ENCODE assay signal across 8 mouse cellular contexts in the genomic region with DNA sequence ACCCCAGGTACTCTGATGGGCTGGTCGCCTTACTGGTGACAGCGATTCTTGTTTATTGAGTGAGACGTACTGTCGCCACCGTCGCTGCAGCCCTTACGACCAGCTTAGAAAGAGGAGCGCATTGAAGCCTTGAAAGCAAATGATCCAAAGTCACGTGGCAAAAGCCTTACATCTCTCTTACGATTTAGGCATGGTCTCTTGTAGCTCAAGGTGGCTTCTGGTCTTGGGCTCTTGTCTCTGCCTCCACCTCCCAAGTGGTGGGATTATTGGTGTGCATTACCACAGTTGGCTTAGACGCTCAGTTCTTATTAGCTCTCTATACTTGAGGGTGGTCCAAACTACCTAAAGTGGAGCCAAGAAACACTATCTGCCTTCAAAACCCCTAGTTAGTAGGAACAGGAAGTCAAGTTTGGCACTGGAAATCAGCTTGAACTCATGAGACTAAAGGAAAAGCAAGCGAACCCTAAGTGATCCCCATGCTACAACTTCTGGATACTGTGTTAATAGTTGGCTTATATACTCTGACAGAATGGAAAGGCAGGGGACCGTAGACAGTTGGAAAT. TPM values are rescaled to one million over a fixed set of nuclear protein-coding genes. Genes with fewer than 3 reads are reported as not detected.
DNase-seq lines count a peak whose midpoint lies in the region; ATAC-seq and TF ChIP-seq lines count a peak whose summit lies in the region.

No protein-coding gene starts in this region.

- 8% methylated on average over 13 of the region's 13 CpGs for WGBS in kidney, postnatal 0 days
- 6% methylated on average over 13 of the region's 13 CpGs for WGBS in bone marrow, adult 2 months
- 11% methylated on average over 13 of the region's 13 CpGs for WGBS in hindbrain, embryonic 13.5 days
- 11% methylated on average over 13 of the region's 13 CpGs for WGBS in midbrain, embryonic 15.5 days

- peaks cover 5% of the 10 kb centered on the region for H3K4me1 ChIP-seq in kidney, postnatal 0 days (replicated peaks; ENCODE audit: insufficient read depth, low read length)
- H3K4me1 ChIP-seq in bone marrow, adult 2 months (ENCODE audit: control insufficient read depth, insufficient read depth, low read length) = peaks cover 2% of the 10 kb centered on the region; the same call in 1 of the 2 replicates
- peaks cover 22% of the 10 kb centered on the region for H3K4me1 ChIP-seq in hindbrain, embryonic 13.5 days (replicated peaks)
- peaks cover 18% of the 10 kb centered on the region for H3K4me1 ChIP-seq in midbrain, embryonic 15.5 days

- no peak for TF ChIP-seq POLR2A in bone marrow, adult 2 months (IDR thresholded peaks at IDR 0.05; ENCODE audit: borderline replicate concordance, control insufficient read depth, low read depth, low read length)

- H3K27me3 ChIP-seq in kidney, postnatal 0 days (ENCODE audit: insufficient read depth, low read length) = no peaks in the 10 kb centered on the region
- no peaks in the 10 kb centered on the region for H3K27me3 ChIP-seq in hindbrain, embryonic 13.5 days
- no peaks in the 10 kb centered on the region for H3K27me3 ChIP-seq in midbrain, embryonic 15.5 days (replicated peaks)

- TF ChIP-seq CTCF in kidney, postnatal 0 days (IDR thresholded peaks at IDR 0.05; ENCODE audit: low read depth) = no peak
- TF ChIP-seq CTCF in bone marrow, adult 2 months (IDR thresholded peaks at IDR 0.05; ENCODE audit: control insufficient read depth, insufficient read depth, low read length) = no peak

- H3K36me3 ChIP-seq in kidney, postnatal 0 days (ENCODE audit: insufficient read depth, low read length) = peaks cover 32% of the 10 kb centered on the region
- peaks cover 44% of the 10 kb centered on the region for H3K36me3 ChIP-seq in hindbrain, embryonic 13.5 days
- H3K36me3 ChIP-seq in midbrain, embryonic 15.5 days (replicated peaks) = peaks cover 24% of the 10 kb centered on the region

- peak overlapping the region; percentile 71 for H3K4me2 ChIP-seq in kidney, postnatal 0 days (ENCODE audit: low read length)
- peak overlapping the region; percentile 71 for H3K4me2 ChIP-seq in hindbrain, embryonic 13.5 days
- H3K4me2 ChIP-seq in midbrain, embryonic 15.5 days = peak overlapping the region; percentile 82

- no peaks in the 10 kb centered on the region for H3K9me3 ChIP-seq in kidney, postnatal 0 days (replicated peaks; ENCODE audit: low read length)
- no peaks in the 10 kb centered on the region for H3K9me3 ChIP-seq in hindbrain, embryonic 13.5 days
- no peaks in the 10 kb centered on the region for H3K9me3 ChIP-seq in midbrain, embryonic 15.5 days

- peak overlapping the region; percentile 82 for H3K27ac ChIP-seq in kidney, postnatal 0 days
- peak overlapping the region; percentile 46 for H3K27ac ChIP-seq in bone marrow, adult 2 months (ENCODE audit: control insufficient read depth, insufficient read depth, low read depth, low read length, poor library complexity)
- H3K27ac ChIP-seq in hindbrain, embryonic 13.5 days = peak overlapping the region; percentile 71
- peak overlapping the region; percentile 77; the same call in 1 of the 2 replicates for H3K27ac ChIP-seq in midbrain, embryonic 15.5 days

- peak overlapping the region; percentile 88 for H3K9ac ChIP-seq in kidney, postnatal 0 days (ENCODE audit: low read depth, low read length)
- H3K9ac ChIP-seq in hindbrain, embryonic 13.5 days = peak overlapping the region; percentile 91
- H3K9ac ChIP-seq in midbrain, embryonic 15.5 days = peak overlapping the region; percentile 89

- peak overlapping the region; percentile 79 for H3K4me3 ChIP-seq in kidney, postnatal 0 days (replicated peaks; ENCODE audit: low read depth, low read length)
- H3K4me3 ChIP-seq in bone marrow, adult 2 months (replicated peaks; ENCODE audit: control insufficient read depth, low read depth, low read length) = peak overlapping the region; percentile 85
- peak overlapping the region; percentile 95 for H3K4me3 ChIP-seq in hindbrain, embryonic 13.5 days
- H3K4me3 ChIP-seq in midbrain, embryonic 15.5 days = peak overlapping the region; percentile 89

- no peak for DNase-seq in kidney, postnatal 0 days (ENCODE audit: low spot score)
- DNase-seq in kidney, postnatal 25 days = no peak
- DNase-seq in left cerebral cortex, adult 11 months (ENCODE audit: low spot score) = no peak
- DNase-seq in kidney, adult 18-20 months = no peak

- ATAC-seq in kidney, postnatal 0 days (replicated peaks; ENCODE audit: low FRiP score, low read depth) = no peak
- ATAC-seq in hindbrain, embryonic 13.5 days (ENCODE audit: low FRiP score) = no peak
- no peak for ATAC-seq in midbrain, embryonic 15.5 days (replicated peaks)
- no peak for ATAC-seq in frontal cortex, adult (ENCODE audit: low TSS enrichment)

RNA-seq across cellular contexts. Expression of a gene that starts 0.7 kb away (rescaled TPM):
- 57.6 and 67.3 TPM in 2 replicates for polyA plus RNA-seq in kidney, postnatal 0 days (2015; fragmentation: Nextera tagmentation; extraction: Ambion mirVana)
- polyA plus RNA-seq in bone marrow, adult 2 months (2011; ENCODE audit: insufficient read depth, insufficient read length, low replicate concordance, missing spikeins) = 66.2 and 80.0 TPM in 2 replicates
- 80.8 and 83.5 TPM in 2 replicates for polyA plus RNA-seq in hindbrain, embryonic 13.5 days (2015; fragmentation: Nextera tagmentation; extraction: Ambion mirVana)
- 71.0 and 75.0 TPM in 2 replicates for polyA plus RNA-seq in midbrain, embryonic 15.5 days (2015; fragmentation: Nextera tagmentation; extraction: Ambion mirVana)

RNA-seq across cellular contexts. Expression of a gene that starts 25.0 kb away (rescaled TPM):
- 129 and 141 TPM in 2 replicates for polyA plus RNA-seq in kidney, postnatal 0 days (2015; fragmentation: Nextera tagmentation; extraction: Ambion mirVana)
- polyA plus RNA-seq in bone marrow, adult 2 months (2011; ENCODE audit: insufficient read depth, insufficient read length, low replicate concordance, missing spikeins) = 1.2 TPM in 1 of 2 replicates, not detected in the other
- 25.9 and 30.6 TPM in 2 replicates for polyA plus RNA-seq in hindbrain, embryonic 13.5 days (2015; fragmentation: Nextera tagmentation; extraction: Ambion mirVana)
- 26.2 and 29.8 TPM in 2 replicates for polyA plus RNA-seq in midbrain, embryonic 15.5 days (2015; fragmentation: Nextera tagmentation; extraction: Ambion mirVana)

Comparison
In these comparisons a context has a peak if more than half of its experiments do, and no peak if none do; other contexts are left out.
1. RNA of a gene that starts 25.0 kb away (polyA plus RNA-seq): 129 to 141 TPM in kidney, postnatal 0 days, 26.2 to 29.8 TPM in midbrain, embryonic 15.5 days and 25.9 to 30.6 TPM in hindbrain, embryonic 13.5 days; 1.2 TPM in bone marrow, adult 2 months; every median in the first group is over 10 times any median in the second.
2. Peak in every context shown above with its lines, with median percentiles within 50 percentile points of each other: H3K27ac ChIP-seq, H3K4me2 ChIP-seq, H3K4me3 ChIP-seq and H3K9ac ChIP-seq.